Mouse (Mus musculus): ENCODE measurements around the gene Usp4. TPM values are rescaled to one million over a fixed set of nuclear protein-coding genes. Genes with fewer than 3 reads are reported as not detected.

Usp4 gene
- polyA plus RNA-seq, 1 experiment from 2014 or later: 119 TPM

DNA sequence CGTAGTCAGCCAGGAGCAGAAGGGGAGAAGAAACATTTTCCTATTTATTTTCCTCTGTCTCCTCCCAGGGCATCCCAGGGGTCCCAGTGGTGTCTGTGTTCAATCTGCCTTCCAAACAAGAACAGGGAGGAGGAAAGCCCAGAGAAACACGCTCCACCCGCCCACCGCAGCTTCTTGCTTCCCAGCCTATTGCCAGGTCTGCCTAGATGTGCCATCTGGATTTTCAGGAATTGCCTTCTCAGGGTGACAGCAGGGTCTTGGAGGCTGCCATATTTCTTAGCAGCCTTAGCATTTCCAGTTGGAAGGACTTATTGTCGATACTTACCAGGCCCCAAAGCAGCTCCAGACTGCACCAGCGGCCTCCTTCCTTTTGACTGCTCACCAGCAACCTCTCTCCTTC lies 91.5 kb downstream of the Usp4 start:
- H3K4me3 ChIP-seq (ENCODE audit: low read length): no peak overlapping the region
- H3K27ac ChIP-seq (ENCODE audit: low read length): no peak overlapping the region
- no peaks in the 10 kb centered on the region for H3K27me3 ChIP-seq (ENCODE audit: insufficient read depth, low read length)
- H3K4me1 ChIP-seq (ENCODE audit: insufficient read depth, low read length): no peaks in the 10 kb centered on the region
- ATAC-seq (ENCODE audit: low FRiP score, low TSS enrichment): no peak
- no peaks in the 10 kb centered on the region for H3K9me3 ChIP-seq (ENCODE audit: low read length)
- no peak overlapping the region for H3K4me2 ChIP-seq (replicated peaks; ENCODE audit: low read depth, low read length)
- H3K36me3 ChIP-seq (ENCODE audit: insufficient read depth, low read length): no peaks in the 10 kb centered on the region
- WGBS: 80% methylated on average over 6 of the region's 6 CpGs
- no peak overlapping the region for H3K9ac ChIP-seq (replicated peaks; ENCODE audit: low read length)

DNA sequence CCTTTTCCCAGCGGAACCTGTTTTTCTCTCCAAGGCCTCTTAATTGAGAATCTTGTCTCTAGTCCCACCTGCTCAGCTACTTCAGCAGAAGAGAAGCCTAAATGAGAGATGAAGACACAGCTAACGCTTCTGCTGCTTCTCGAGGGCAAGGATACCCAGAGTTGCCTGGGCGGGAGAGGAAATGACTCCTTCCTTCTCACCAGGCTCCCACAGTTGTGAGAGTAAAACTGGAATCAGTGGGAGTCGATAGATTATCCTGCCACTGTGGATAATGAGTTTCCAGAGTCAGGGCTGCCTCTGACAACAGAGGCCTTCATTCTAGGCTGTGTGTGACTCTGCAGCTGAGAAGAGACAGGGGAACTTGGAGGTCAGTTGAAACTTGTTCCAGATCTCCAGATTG lies 92.8 kb downstream of the Usp4 start:
- no peaks in the 10 kb centered on the region for H3K27me3 ChIP-seq (ENCODE audit: insufficient read depth, low read length)
- 57% methylated on average over 5 of the region's 5 CpGs for WGBS
- no peak for ATAC-seq (ENCODE audit: low FRiP score, low TSS enrichment)
- no peaks in the 10 kb centered on the region for H3K4me1 ChIP-seq (ENCODE audit: insufficient read depth, low read length)
- H3K9ac ChIP-seq (replicated peaks; ENCODE audit: low read length): no peak overlapping the region
- H3K4me3 ChIP-seq (ENCODE audit: low read length): no peak overlapping the region
- no peaks in the 10 kb centered on the region for H3K36me3 ChIP-seq (ENCODE audit: insufficient read depth, low read length)
- no peak overlapping the region for H3K27ac ChIP-seq (ENCODE audit: low read length)
- H3K9me3 ChIP-seq (ENCODE audit: low read length): no peaks in the 10 kb centered on the region
- no peak overlapping the region for H3K4me2 ChIP-seq (replicated peaks; ENCODE audit: low read depth, low read length)

DNA sequence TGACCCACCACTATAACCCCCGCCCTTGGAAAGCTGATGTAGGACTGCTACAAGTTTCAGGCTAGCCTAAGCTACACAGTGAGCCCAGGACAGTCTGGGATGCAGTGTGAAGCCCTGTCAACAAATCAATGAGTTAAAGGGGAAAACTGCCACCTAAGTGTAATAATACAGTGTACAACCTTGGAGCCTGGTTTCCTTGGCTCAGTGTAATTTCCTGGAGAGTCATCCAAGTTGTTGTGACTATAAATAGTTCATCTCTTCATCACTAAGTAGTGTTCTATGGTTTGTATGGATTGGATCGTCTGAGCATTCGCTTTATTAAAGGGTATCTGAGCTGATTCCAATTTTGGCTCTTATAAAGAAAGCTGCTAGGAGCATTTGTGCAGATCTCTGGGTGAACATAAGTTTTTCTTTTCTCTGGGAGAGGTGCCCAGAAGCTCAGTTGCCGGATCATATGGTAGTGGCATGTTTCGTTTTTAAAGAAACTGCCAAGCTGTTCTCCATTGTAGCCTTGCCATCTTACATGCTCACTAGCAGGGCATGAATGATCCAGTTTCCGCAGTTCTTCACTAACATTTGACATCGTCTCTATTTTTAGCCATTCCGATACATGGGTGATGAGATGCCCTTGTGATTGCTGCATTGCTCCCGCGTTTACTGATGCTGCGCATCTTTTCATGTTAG lies 93.7 kb downstream of the Usp4 start:
- H3K9me3 ChIP-seq (ENCODE audit: low read length): no peaks in the 10 kb centered on the region
- H3K27me3 ChIP-seq (ENCODE audit: insufficient read depth, low read length): no peaks in the 10 kb centered on the region
- H3K9ac ChIP-seq (replicated peaks; ENCODE audit: low read length): no peak overlapping the region
- H3K4me2 ChIP-seq (replicated peaks; ENCODE audit: low read depth, low read length): no peak overlapping the region
- H3K4me3 ChIP-seq (ENCODE audit: low read length): no peak overlapping the region
- no peaks in the 10 kb centered on the region for H3K36me3 ChIP-seq (ENCODE audit: insufficient read depth, low read length)
- 87% methylated on average over 11 of the region's 11 CpGs for WGBS
- ATAC-seq (ENCODE audit: low FRiP score, low TSS enrichment): no peak
- H3K27ac ChIP-seq (ENCODE audit: low read length): no peak overlapping the region
- no peaks in the 10 kb centered on the region for H3K4me1 ChIP-seq (ENCODE audit: insufficient read depth, low read length)

Other genes starting within 250 kb of the Usp4 start
- gene Bsn, start 157.5 kb upstream of the Usp4 start, polyA plus RNA-seq (2015; fragmentation: Nextera tagmentation; extraction: Ambion mirVana): 0.64 and 0.67 TPM in 2 replicates
- 163 and 182 TPM in 2 replicates for gene Dag1, start 83.9 kb upstream of the Usp4 start, polyA plus RNA-seq (2015; fragmentation: Nextera tagmentation; extraction: Ambion mirVana)
- 37.2 and 45.5 TPM in 2 replicates for gene Nicn1, start 57.4 kb upstream of the Usp4 start, polyA plus RNA-seq (2015; fragmentation: Nextera tagmentation; extraction: Ambion mirVana)
- gene Amt, start 51.0 kb upstream of the Usp4 start, polyA plus RNA-seq (2015; fragmentation: Nextera tagmentation; extraction: Ambion mirVana): 40.8 and 43.7 TPM in 2 replicates
- 495 and 508 TPM in 2 replicates for gene Rhoa, start 41.7 kb upstream of the Usp4 start, polyA plus RNA-seq (2015; fragmentation: Nextera tagmentation; extraction: Ambion mirVana)
- 34.9 and 38.9 TPM in 2 replicates for gene Tcta, start 41.7 kb upstream of the Usp4 start, polyA plus RNA-seq (2015; fragmentation: Nextera tagmentation; extraction: Ambion mirVana)
- gene Gpx1, start 8.9 kb upstream of the Usp4 start, polyA plus RNA-seq (2015; fragmentation: Nextera tagmentation; extraction: Ambion mirVana): 686 and 695 TPM in 2 replicates
- 0.62 and 1.2 TPM in 2 replicates for gene 1700102P08Rik, start 45.0 kb downstream of the Usp4 start, polyA plus RNA-seq (2015; fragmentation: Nextera tagmentation; extraction: Ambion mirVana)
- 1.5 and 1.7 TPM in 2 replicates for gene Ccdc36, start 80.6 kb downstream of the Usp4 start, polyA plus RNA-seq (2015; fragmentation: Nextera tagmentation; extraction: Ambion mirVana)
- gene BC048562, start 88.6 kb downstream of the Usp4 start, polyA plus RNA-seq (2015; fragmentation: Nextera tagmentation; extraction: Ambion mirVana): not detected in 2 replicates
- 77.0 and 82.4 TPM in 2 replicates for gene Ccdc71, start 112.7 kb downstream of the Usp4 start, polyA plus RNA-seq (2015; fragmentation: Nextera tagmentation; extraction: Ambion mirVana)
- 38.8 and 41.6 TPM in 2 replicates for gene Klhdc8b, start 113.7 kb downstream of the Usp4 start, polyA plus RNA-seq (2015; fragmentation: Nextera tagmentation; extraction: Ambion mirVana)
- gene Lamb2, start 131.9 kb downstream of the Usp4 start, polyA plus RNA-seq (2015; fragmentation: Nextera tagmentation; extraction: Ambion mirVana): 68.5 and 73.6 TPM in 2 replicates
- 79.1 and 82.0 TPM in 2 replicates for gene Usp19, start 142.7 kb downstream of the Usp4 start, polyA plus RNA-seq (2015; fragmentation: Nextera tagmentation; extraction: Ambion mirVana)
- 127 and 140 TPM in 2 replicates for gene Qars, start 159.9 kb downstream of the Usp4 start, polyA plus RNA-seq (2015; fragmentation: Nextera tagmentation; extraction: Ambion mirVana)
- gene Qrich1, start 169.0 kb downstream of the Usp4 start, polyA plus RNA-seq (2015; fragmentation: Nextera tagmentation; extraction: Ambion mirVana): 129 and 135 TPM in 2 replicates
- gene Impdh2, start 212.4 kb downstream of the Usp4 start, polyA plus RNA-seq (2015; fragmentation: Nextera tagmentation; extraction: Ambion mirVana): 188 and 198 TPM in 2 replicates
- 47.6 and 48.6 TPM in 2 replicates for gene Ndufaf3, start 219.6 kb downstream of the Usp4 start, polyA plus RNA-seq (2015; fragmentation: Nextera tagmentation; extraction: Ambion mirVana)
- gene Dalrd3, start 222.0 kb downstream of the Usp4 start, polyA plus RNA-seq (2015; fragmentation: Nextera tagmentation; extraction: Ambion mirVana): 200 TPM in 2 replicates
- gene Wdr6, start 230.9 kb downstream of the Usp4 start, polyA plus RNA-seq (2015; fragmentation: Nextera tagmentation; extraction: Ambion mirVana): 148 and 150 TPM in 2 replicates
- gene P4htm, start 249.8 kb downstream of the Usp4 start, polyA plus RNA-seq (2015; fragmentation: Nextera tagmentation; extraction: Ambion mirVana): 10.8 and 11.0 TPM in 2 replicates